Mouse (Mus musculus): ENCODE data around the gene Sh3bp4. TPM values are rescaled to one million over a fixed set of nuclear protein-coding genes. Genes with fewer than 3 reads are reported as not detected.

Sh3bp4 gene
- polyA plus RNA-seq, 1 experiment, result 40.2 TPM

DNA sequence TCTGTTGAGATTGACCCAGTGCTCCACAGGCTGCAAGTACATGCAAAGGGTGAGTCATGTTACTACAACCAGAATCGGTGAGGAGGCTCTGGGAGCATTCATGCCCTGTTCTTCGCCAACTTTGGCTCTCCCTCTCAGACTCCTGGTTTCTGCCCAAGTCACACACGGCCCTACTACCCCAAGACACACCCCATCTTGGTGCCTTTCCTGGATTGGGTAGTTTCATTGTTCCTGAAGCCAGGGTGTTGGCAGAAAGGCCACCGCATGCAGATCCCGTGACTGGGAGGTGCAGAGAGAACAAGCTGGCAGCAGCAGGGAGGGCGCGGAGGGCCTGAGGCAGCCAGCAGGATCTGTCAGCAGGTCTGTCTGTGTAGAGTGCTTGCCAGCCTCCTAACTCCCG, 61.5 kb downstream of the Sh3bp4 start:
- 19% methylated on average over 8 of the region's 8 CpGs for WGBS

DNA sequence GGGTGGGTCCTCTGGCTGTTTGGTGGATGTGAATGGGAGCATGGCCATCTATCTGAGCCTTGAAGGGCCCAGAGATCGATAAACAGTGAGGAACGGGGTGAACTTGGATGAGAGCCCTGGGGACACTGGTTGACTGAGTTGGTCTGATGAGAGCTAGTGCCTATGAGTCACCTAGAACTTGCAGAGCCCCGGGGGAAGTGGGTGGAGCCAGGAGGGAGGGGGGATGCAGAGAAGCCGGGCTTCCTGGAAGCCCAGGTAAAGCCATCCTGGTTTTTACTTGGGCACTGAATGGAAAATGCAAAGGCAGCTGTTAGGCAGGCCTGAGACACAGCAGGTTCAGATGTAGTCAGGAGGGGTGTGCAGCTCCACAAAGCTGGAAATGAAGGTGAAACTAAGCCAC, 63.1 kb downstream of the Sh3bp4 start:
- Histone ChIP-seq H3K4me1 (ENCODE audit: control insufficient read depth, insufficient read depth, low read length) (peaks cover 33% of the 10 kb centered on the region), H3K4me3 (replicated peaks; ENCODE audit: extremely low read depth, low read depth, low read length) (no peak overlapping the region)
- DNase-seq, result no peak
- 33% methylated on average over 4 of the region's 4 CpGs for WGBS
- TF ChIP-seq CTCF (IDR thresholded peaks at IDR 0.05; ENCODE audit: insufficient read depth, low read length), result no peak
- no peak for TF ChIP-seq POLR2A (IDR thresholded peaks at IDR 0.05; ENCODE audit: borderline replicate concordance, extremely low read depth, low read depth, low read length)

More for the DNA sequence above, 61.5 kb downstream of the Sh3bp4 start:
- TF ChIP-seq POLR2A (IDR thresholded peaks at IDR 0.05; ENCODE audit: borderline replicate concordance, extremely low read depth, low read depth, low read length) (no peak), CTCF (IDR thresholded peaks at IDR 0.05; ENCODE audit: insufficient read depth, low read length) (no peak)
- Histone ChIP-seq H3K4me3 (replicated peaks; ENCODE audit: extremely low read depth, low read depth, low read length) (no peak overlapping the region), H3K4me1 (ENCODE audit: control insufficient read depth, insufficient read depth, low read length) (peaks cover 30% of the 10 kb centered on the region)
- peak; percentile 52 for DNase-seq

DNA sequence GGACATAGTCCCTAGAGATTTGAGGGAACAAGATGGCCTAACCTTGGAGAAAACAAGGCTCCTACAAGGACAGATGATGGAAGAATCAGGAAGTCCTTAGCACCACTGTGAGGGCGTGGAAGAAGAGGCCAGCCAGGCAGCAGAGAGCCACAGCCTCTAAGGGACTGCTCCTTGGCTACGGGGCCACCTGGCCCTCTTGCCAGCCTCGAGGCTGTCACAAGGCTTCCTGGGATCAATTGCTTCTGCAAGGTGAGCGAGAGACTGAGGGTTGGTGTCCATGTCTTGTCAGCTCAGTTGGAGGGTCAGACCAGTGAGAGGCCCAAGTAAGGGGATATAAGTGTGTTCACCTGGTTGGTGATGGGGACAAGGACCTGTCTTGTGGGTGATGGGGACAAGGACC, 63.5 kb downstream of the Sh3bp4 start:
- DNase-seq, result no peak
- TF ChIP-seq POLR2A (IDR thresholded peaks at IDR 0.05; ENCODE audit: borderline replicate concordance, extremely low read depth, low read depth, low read length), result no peak
- no peak for TF ChIP-seq CTCF (IDR thresholded peaks at IDR 0.05; ENCODE audit: insufficient read depth, low read length)
- Histone ChIP-seq H3K4me3 (replicated peaks; ENCODE audit: extremely low read depth, low read depth, low read length) (no peak overlapping the region), H3K4me1 (ENCODE audit: control insufficient read depth, insufficient read depth, low read length) (peaks cover 33% of the 10 kb centered on the region)
- WGBS, result 74% methylated on average over 4 of the region's 4 CpGs

DNA sequence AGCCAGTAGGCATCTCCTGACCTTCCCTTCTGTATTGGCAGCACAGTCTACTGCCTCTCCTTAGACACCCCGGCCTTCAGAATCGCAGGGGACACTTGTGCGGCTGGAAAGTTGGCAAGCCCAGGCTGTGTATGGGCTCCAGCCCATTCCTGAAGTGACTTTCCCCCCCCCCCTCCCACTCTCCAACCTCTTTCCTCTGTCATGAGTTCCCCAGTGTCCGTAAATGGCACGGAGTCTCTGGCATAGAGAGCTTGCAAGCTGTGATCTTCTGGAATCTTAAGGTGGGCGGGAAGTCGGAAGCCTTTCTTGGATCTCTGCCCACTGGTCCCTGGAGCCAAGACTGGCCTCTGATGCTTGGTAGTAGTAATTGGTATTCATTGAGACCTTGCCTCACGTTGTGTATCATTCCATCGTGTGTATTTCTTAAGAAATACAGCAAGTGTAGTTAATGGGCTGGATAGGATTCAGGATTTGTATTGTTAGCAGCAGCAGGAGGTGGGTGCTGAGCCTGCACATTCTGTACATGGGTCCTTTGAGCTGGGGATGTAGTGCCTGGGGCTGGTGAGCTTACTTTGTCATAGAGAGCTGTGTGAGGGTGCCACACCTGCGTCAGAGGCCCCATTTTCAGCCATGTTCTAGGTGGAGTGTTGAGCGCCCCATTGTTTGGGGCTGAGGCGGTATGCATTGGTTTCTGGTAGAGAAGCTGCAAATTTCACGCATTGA, 66.0 kb downstream of the Sh3bp4 start:
- no peak for TF ChIP-seq POLR2A (IDR thresholded peaks at IDR 0.05; ENCODE audit: borderline replicate concordance, extremely low read depth, low read depth, low read length)
- no peak for TF ChIP-seq CTCF (IDR thresholded peaks at IDR 0.05; ENCODE audit: insufficient read depth, low read length)
- DNase-seq, result no peak
- Histone ChIP-seq H3K4me1 (ENCODE audit: control insufficient read depth, insufficient read depth, low read length) (peaks cover 25% of the 10 kb centered on the region), H3K4me3 (replicated peaks; ENCODE audit: extremely low read depth, low read depth, low read length) (no peak overlapping the region)
- 39% methylated on average over 13 of the region's 13 CpGs for WGBS

DNA sequence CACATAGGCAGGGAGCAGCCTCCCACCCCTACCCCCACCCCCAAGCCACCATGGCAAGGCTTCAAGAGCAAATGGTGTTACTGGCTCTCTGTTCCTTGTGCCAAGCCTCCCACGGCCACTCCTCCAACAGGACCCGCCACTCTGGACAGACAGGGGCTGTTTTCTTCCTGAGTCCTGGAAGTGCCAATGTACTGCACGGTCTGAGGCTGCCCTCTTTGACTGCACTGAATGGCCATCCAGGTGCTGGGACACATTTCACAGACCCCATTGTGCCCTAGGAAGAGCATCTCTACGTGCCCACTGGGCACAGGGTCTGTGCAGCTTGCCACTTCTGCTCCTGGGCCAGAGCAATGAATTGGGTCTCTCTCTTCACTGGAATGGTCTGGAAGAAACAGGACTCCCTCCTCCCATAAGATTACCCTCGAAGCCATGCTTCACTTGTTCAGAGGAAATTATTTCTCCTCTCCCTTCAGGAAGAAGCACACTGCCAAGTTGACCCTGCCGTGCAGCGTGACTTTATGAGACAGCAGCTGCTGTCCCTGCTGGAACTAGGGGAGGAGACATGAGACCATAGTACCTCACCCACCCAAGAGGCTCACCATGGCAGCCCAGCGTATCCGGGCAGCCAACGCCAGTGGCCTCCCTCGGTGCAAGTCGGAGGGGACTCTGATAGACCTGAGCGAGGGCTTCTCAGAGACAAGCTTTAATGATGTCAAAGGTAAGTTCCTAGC, 67.0 kb downstream of the Sh3bp4 start:
- Histone ChIP-seq H3K4me1 (ENCODE audit: control insufficient read depth, insufficient read depth, low read length) (peaks cover 15% of the 10 kb centered on the region), H3K4me3 (replicated peaks; ENCODE audit: extremely low read depth, low read depth, low read length) (no peak overlapping the region)
- 76% methylated on average over 13 of the region's 13 CpGs for WGBS
- TF ChIP-seq CTCF (IDR thresholded peaks at IDR 0.05; ENCODE audit: insufficient read depth, low read length) (no peak), POLR2A (IDR thresholded peaks at IDR 0.05; ENCODE audit: borderline replicate concordance, extremely low read depth, low read depth, low read length) (no peak)
- DNase-seq, result no peak

DNA sequence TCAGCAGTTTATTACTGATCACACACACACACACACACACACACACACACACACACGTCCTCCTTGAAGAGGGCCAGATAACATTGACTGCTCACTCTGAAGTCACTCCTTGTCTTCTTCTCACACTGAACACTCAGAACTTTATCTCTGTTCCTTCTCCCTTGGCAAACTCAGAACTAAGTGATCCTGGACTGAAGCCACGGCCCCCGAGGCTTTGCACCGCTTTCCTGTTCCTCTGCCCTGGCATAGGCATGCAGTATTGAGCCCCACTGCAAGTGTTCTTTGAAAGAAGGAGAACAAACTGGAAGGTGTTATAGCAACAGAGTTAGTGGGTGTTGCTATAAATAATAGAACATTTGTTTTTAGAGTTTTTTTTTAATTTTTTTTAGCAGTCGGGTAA, 68.1 kb downstream of the Sh3bp4 start:
- DNase-seq, result no peak
- H3K4me1 ChIP-seq (ENCODE audit: control insufficient read depth, insufficient read depth, low read length), result peaks cover 11% of the 10 kb centered on the region
- TF ChIP-seq CTCF (IDR thresholded peaks at IDR 0.05; ENCODE audit: insufficient read depth, low read length) (no peak), POLR2A (IDR thresholded peaks at IDR 0.05; ENCODE audit: borderline replicate concordance, extremely low read depth, low read depth, low read length) (no peak)
- no peak overlapping the region for H3K4me3 ChIP-seq (replicated peaks; ENCODE audit: extremely low read depth, low read depth, low read length)
- 32% methylated on average over 5 of the region's 5 CpGs for WGBS

DNA sequence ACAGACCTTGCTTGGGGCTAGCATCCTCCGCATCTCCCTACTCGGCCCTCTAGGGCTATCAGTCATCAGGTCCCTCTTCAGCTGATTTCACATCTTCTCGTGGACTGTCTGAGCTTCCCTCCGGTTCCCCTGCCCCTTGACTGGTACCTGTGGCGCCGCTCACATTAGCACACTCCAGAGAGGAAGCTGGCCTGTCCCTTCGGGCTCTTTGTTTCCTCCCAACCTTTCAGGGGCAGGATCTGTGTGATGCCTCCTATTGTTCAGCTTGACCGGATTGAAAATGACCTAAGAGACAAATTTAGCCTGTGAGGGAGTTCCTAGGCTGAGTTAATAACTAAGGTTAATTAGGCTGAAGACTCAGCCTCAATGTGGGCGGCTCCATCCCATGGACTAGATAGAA, 69.9 kb downstream of the Sh3bp4 start:
- TF ChIP-seq POLR2A (IDR thresholded peaks at IDR 0.05; ENCODE audit: borderline replicate concordance, extremely low read depth, low read depth, low read length) (no peak), CTCF (IDR thresholded peaks at IDR 0.05; ENCODE audit: insufficient read depth, low read length) (no peak)
- Histone ChIP-seq H3K4me3 (replicated peaks; ENCODE audit: extremely low read depth, low read depth, low read length) (no peak overlapping the region), H3K4me1 (ENCODE audit: control insufficient read depth, insufficient read depth, low read length) (peaks cover 6% of the 10 kb centered on the region)
- DNase-seq, result no peak
- 70% methylated on average over 9 of the region's 9 CpGs for WGBS

DNA sequence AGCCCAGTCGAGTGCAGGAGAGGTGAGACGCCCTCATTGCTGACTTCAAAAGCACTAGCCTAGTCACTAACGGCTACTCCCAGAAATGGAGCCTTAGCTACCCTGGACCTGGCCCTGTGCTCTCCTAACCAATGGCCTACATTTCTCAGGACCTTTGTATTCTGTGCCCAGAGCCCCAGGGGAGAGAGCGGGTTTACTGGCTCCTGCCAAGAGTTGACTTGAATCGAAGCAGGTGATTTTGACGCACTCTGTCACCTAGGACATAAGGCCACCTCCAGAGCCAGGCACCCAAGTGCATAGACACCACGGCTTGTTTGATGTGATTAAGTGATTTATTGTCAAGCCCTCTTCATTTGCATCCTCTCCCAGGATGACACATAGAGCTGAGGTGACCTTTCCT, 80.9 kb downstream of the Sh3bp4 start:
- no peak for TF ChIP-seq POLR2A (IDR thresholded peaks at IDR 0.05; ENCODE audit: borderline replicate concordance, extremely low read depth, low read depth, low read length)
- TF ChIP-seq CTCF (IDR thresholded peaks at IDR 0.05; ENCODE audit: insufficient read depth, low read length), result no peak
- H3K4me1 ChIP-seq (ENCODE audit: control insufficient read depth, insufficient read depth, low read length), result peaks cover 2% of the 10 kb centered on the region; the same call in 1 of the 2 replicates
- no peak for DNase-seq
- WGBS, result 72% methylated on average over 7 of the region's 7 CpGs
- no peak overlapping the region for H3K4me3 ChIP-seq (replicated peaks; ENCODE audit: extremely low read depth, low read depth, low read length)

DNA sequence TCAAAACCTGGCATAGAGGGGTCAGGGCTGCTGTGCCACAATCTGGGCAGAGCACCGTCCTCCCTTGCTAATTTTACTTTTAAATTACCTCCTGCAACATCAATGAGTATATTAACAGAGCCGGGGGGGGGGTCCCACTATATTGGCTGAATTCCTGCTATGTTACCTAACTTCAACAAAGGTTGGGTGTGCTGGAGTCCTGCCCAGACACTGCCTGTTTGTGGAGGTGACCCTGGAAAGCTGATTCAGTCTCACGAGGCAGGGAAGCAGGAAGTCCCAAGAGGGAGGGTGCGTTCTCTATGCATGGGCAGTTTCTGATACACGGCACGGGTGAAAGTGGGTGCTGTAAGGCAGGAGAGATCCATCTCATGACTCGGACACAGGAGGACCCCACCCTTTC, 82.4 kb downstream of the Sh3bp4 start:
- no peak for DNase-seq
- 36% methylated on average over 7 of the region's 7 CpGs for WGBS
- Histone ChIP-seq H3K4me1 (ENCODE audit: control insufficient read depth, insufficient read depth, low read length) (peaks cover 2% of the 10 kb centered on the region; the same call in 1 of the 2 replicates), H3K4me3 (replicated peaks; ENCODE audit: extremely low read depth, low read depth, low read length) (no peak overlapping the region)
- no peak for TF ChIP-seq CTCF (IDR thresholded peaks at IDR 0.05; ENCODE audit: insufficient read depth, low read length)
- no peak for TF ChIP-seq POLR2A (IDR thresholded peaks at IDR 0.05; ENCODE audit: borderline replicate concordance, extremely low read depth, low read depth, low read length)

DNA sequence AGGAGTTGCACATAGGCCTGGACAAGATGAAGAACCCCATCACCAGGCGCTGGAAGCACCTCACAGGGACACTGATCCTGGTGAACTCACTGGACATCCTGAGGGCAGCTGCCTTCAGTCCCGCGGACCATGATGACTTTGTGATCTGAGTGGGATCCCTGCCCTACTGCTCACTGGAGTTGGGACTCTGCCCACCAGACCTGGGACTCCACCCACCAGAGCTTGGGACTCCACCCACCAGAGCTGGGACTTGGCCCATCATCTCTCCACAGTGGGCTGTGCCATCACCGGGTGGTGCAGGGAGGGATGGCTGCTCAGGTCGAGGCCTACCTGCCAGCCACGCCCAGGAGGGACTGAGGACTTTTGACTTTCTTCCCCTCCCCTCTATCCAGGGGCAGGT, 83.0 kb downstream of the Sh3bp4 start:
- H3K4me1 ChIP-seq (ENCODE audit: control insufficient read depth, insufficient read depth, low read length), result peaks cover 2% of the 10 kb centered on the region; the same call in 1 of the 2 replicates
- no peak overlapping the region for H3K4me3 ChIP-seq (replicated peaks; ENCODE audit: extremely low read depth, low read depth, low read length)
- WGBS, result 75% methylated on average over 6 of the region's 6 CpGs
- TF ChIP-seq POLR2A (IDR thresholded peaks at IDR 0.05; ENCODE audit: borderline replicate concordance, extremely low read depth, low read depth, low read length), result no peak
- TF ChIP-seq CTCF (IDR thresholded peaks at IDR 0.05; ENCODE audit: insufficient read depth, low read length), result no peak
- no peak for DNase-seq
